In genomic region chr13:91753724-91754123, GRCm38 (mm10) we compare ENCODE assay signal across 19 mouse cellular contexts. TPM values are rescaled to one million over a fixed set of nuclear protein-coding genes. Genes with fewer than 3 reads are reported as not detected.
A peak's percentile ranks its signal among the peaks of the same experiment; 100 is the strongest.
DNase-seq lines count a peak whose midpoint lies in the region; ATAC-seq and TF ChIP-seq lines count a peak whose summit lies in the region.
"Had no signal": no experiment of that assay in that cellular context is flagged by ENCODE, and none has a peak within 500 bp of the region (broad histone marks: within the 10 kb centered on the region; RNA-seq: fewer than 3 reads in every experiment).

No protein-coding gene starts in this region.

- H3K36me3 ChIP-seq in lung, embryonic 14.5 days (ENCODE audit: insufficient read depth): no peaks in the 10 kb centered on the region
- H3K36me3 ChIP-seq in lung, postnatal 0 days (ENCODE audit: insufficient read depth, low read length): no peaks in the 10 kb centered on the region
- H3K36me3 ChIP-seq: embryonic facial prominence, embryonic 15.5 days; forebrain, embryonic 15.5 days; midbrain, embryonic 12.5 days; neural tube, embryonic 13.5 days had no signal

- WGBS in lung, embryonic 14.5 days: 34% methylated on average over 4 of the region's 4 CpGs
- 47% methylated on average over 4 of the region's 4 CpGs for WGBS in lung, postnatal 0 days

- peak; percentile 56 for DNase-seq in heart, adult 11 months
- no peak for DNase-seq in heart, adult 18-20 months
- DNase-seq in lung, embryonic 14.5 days: peak; percentile 18
- no peak for DNase-seq in lung, postnatal 0 days (ENCODE audit: low spot score)
- peak; percentile 43 for DNase-seq in thymus, postnatal 14 days
- DNase-seq in testis, postnatal 14 days (ENCODE audit: low spot score): no peak
- DNase-seq: cerebellum, adult 11-12 months; gastrocnemius, postnatal 10 days; kidney, adult 11 months; kidney, postnatal 14 days had no signal

- peak; percentile 60; the same call in 1 of the 2 replicates for ATAC-seq in lung, embryonic 14.5 days (ENCODE audit: insufficient read depth)
- no peak for ATAC-seq in lung, postnatal 0 days
- peak; percentile 87 to 88 for ATAC-seq in hematopoietic stem cell, adult 5-6 weeks (replicated peaks in 1 of 2; ENCODE audit: insufficient read depth in 1 of 2, low FRiP score in 2 of 2, low TSS enrichment in 1 of 2, low read depth in 1 of 2, poor library complexity in 2 of 2, severe bottlenecking in 2 of 2)
- ATAC-seq: forebrain, embryonic 15.5 days had no signal

- no peak overlapping the region for H3K9ac ChIP-seq in lung, embryonic 14.5 days
- H3K9ac ChIP-seq in lung, postnatal 0 days (replicated peaks; ENCODE audit: low read depth): no peak overlapping the region
- H3K9ac ChIP-seq: embryonic facial prominence, embryonic 15.5 days; forebrain, embryonic 15.5 days; liver, embryonic 14.5 days; midbrain, embryonic 12.5 days; neural tube, embryonic 13.5 days had no signal

- TF ChIP-seq CTCF in lung, embryonic 14.5 days (IDR thresholded peaks at IDR 0.05; ENCODE audit: low read depth): no peak
- no peak for TF ChIP-seq CTCF in lung, postnatal 0 days (IDR thresholded peaks at IDR 0.05)

- no peaks in the 10 kb centered on the region for H3K4me1 ChIP-seq in lung, embryonic 14.5 days (ENCODE audit: insufficient read depth)
- H3K4me1 ChIP-seq in lung, postnatal 0 days (ENCODE audit: insufficient read depth, low read depth, low read length): no peaks in the 10 kb centered on the region
- H3K4me1 ChIP-seq: embryonic facial prominence, embryonic 15.5 days; forebrain, embryonic 15.5 days; midbrain, embryonic 12.5 days; neural tube, embryonic 13.5 days had no signal

- no peaks in the 10 kb centered on the region for H3K9me3 ChIP-seq in lung, embryonic 14.5 days (ENCODE audit: low read depth, low read length)
- H3K9me3 ChIP-seq in lung, postnatal 0 days (ENCODE audit: low read length): no peaks in the 10 kb centered on the region
- H3K9me3 ChIP-seq: embryonic facial prominence, embryonic 15.5 days; forebrain, embryonic 15.5 days; midbrain, embryonic 12.5 days; neural tube, embryonic 13.5 days had no signal

- no peaks in the 10 kb centered on the region for H3K27me3 ChIP-seq in lung, embryonic 14.5 days (ENCODE audit: insufficient read depth, low read length)
- H3K27me3 ChIP-seq in lung, postnatal 0 days (replicated peaks; ENCODE audit: insufficient read depth, low read length): no peaks in the 10 kb centered on the region
- H3K27me3 ChIP-seq: embryonic facial prominence, embryonic 15.5 days; forebrain, embryonic 15.5 days; midbrain, embryonic 12.5 days; neural tube, embryonic 13.5 days had no signal

- no peak overlapping the region for H3K4me2 ChIP-seq in lung, embryonic 14.5 days
- no peak overlapping the region for H3K4me2 ChIP-seq in lung, postnatal 0 days (replicated peaks; ENCODE audit: low read depth, low read length)
- H3K4me2 ChIP-seq: embryonic facial prominence, embryonic 15.5 days; forebrain, embryonic 15.5 days; heart, embryonic 11.5 days; midbrain, embryonic 12.5 days; neural tube, embryonic 13.5 days had no signal

- no peak overlapping the region for H3K27ac ChIP-seq in lung, embryonic 14.5 days (ENCODE audit: low read depth)
- no peak overlapping the region for H3K27ac ChIP-seq in lung, postnatal 0 days (ENCODE audit: low read length)
- H3K27ac ChIP-seq: embryonic facial prominence, embryonic 15.5 days; forebrain, embryonic 15.5 days; liver, embryonic 14.5 days; midbrain, embryonic 12.5 days; neural tube, embryonic 13.5 days had no signal

- no peak overlapping the region for H3K4me3 ChIP-seq in lung, embryonic 14.5 days (ENCODE audit: low read depth, low read length)
- H3K4me3 ChIP-seq in lung, postnatal 0 days (ENCODE audit: low read depth, low read length): no peak overlapping the region
- H3K4me3 ChIP-seq: embryonic facial prominence, embryonic 15.5 days; forebrain, embryonic 15.5 days; midbrain, embryonic 12.5 days; neural tube, embryonic 13.5 days had no signal

- TF ChIP-seq EP300 in lung, postnatal 0 days (IDR thresholded peaks at IDR 0.05): no peak

RNA-seq across cellular contexts. Expression of gene Acot12, which starts 12.4 kb away (rescaled TPM):
- total RNA-seq in heart, adult 18-20 months (2021): not detected
- polyA plus RNA-seq in lung, embryonic 14.5 days (2014; fragmentation: Nextera tagmentation; extraction: Ambion mirVana): not detected in 2 replicates
- polyA plus RNA-seq in lung, postnatal 0 days (2015; fragmentation: Nextera tagmentation; extraction: Ambion mirVana): 0.08 TPM in 1 of 2 replicates, not detected in the other
- total RNA-seq in hematopoietic stem cell, adult 5-6 weeks (2017): not detected in 2 replicates
- total RNA-seq: heart, postnatal 25 days had no signal
- polyA plus RNA-seq: forebrain, embryonic 15.5 days; heart, embryonic 11.5 days; midbrain, embryonic 12.5 days; neural tube, embryonic 13.5 days; stomach, embryonic 14.5 days had no signal

RNA-seq across cellular contexts. Expression of gene Zcchc9, which starts 53.8 kb away (rescaled TPM):
- total RNA-seq in heart, adult 18-20 months (2021): 10 to 100 TPM; 13.6 to 14.6 TPM
- polyA plus RNA-seq in lung, embryonic 14.5 days (2014; fragmentation: Nextera tagmentation; extraction: Ambion mirVana): 31.2 and 34.0 TPM in 2 replicates
- polyA plus RNA-seq in lung, postnatal 0 days (2015; fragmentation: Nextera tagmentation; extraction: Ambion mirVana): 22.3 and 23.9 TPM in 2 replicates
- total RNA-seq in hematopoietic stem cell, adult 5-6 weeks (2017): 41.1 and 63.4 TPM in 2 replicates

Comparison
In these comparisons a context has a peak if more than half of its experiments do, and no peak if none do; other contexts are left out.
1. DNase-seq: peak in heart, adult 11 months (single experiment), lung, embryonic 14.5 days (single experiment) and thymus, postnatal 14 days (single experiment); none in heart, adult 18-20 months (0 of 2), lung, postnatal 0 days (single experiment) and testis, postnatal 14 days (single experiment).